Mouse (Mus musculus) liver, embryonic 16.5 days (tissue): ENCODE results near the gene Zfp653. TPM values are rescaled to one million over a fixed set of nuclear protein-coding genes. Genes with fewer than 3 reads are reported as not detected.
"Not testable (repeated sequence)": the region's sequence is repeated elsewhere in the genome, so short reads cannot be mapped to it uniquely, and the experiment has no call there.

Source experiments
- ATAC-seq: fragments of 200-750 bp; cut with Nextera tagmentation; 2 replicates; pipeline ENCODE4 v1.8.0; 2017; ENCODE audit warnings: low read depth, mild to moderate bottlenecking, moderate number of reproducible peaks, moderate library complexity
- H3K27ac ChIP-seq: fragments of 300-500 bp; sonication (generic); 2 replicates; pipeline ENCODE4 v1.5.1; 2014; ENCODE audit warnings: mild to moderate bottlenecking, low read length
- H3K27me3 ChIP-seq: fragments of 300-500 bp; sonication (generic); 2 replicates; pipeline ENCODE4 v1.6.1; 2014; ENCODE audit warnings: low read depth, low read length, mixed read lengths; ENCODE audit not compliant: control insufficient read depth, insufficient read depth
- H3K36me3 ChIP-seq: fragments of 300-500 bp; sonication (generic); 2 replicates; pipeline ENCODE4 v1.6.1; 2014; ENCODE audit warnings: mild to moderate bottlenecking; ENCODE audit not compliant: control insufficient read depth, insufficient read depth
- H3K4me1 ChIP-seq: fragments of 300-500 bp; sonication (generic); 2 replicates; pipeline ENCODE4 v1.6.1; 2014; ENCODE audit warnings: low read depth, low read length, mixed read lengths; ENCODE audit not compliant: control insufficient read depth
- H3K4me2 ChIP-seq: fragments of 300-500 bp; sonication (generic); 2 replicates; pipeline ENCODE4 v1.6.1; 2014; ENCODE audit warnings: low read depth, low read length, mixed read lengths
- H3K4me3 ChIP-seq: fragments of 300-500 bp; sonication (generic); 2 replicates; pipeline ENCODE4 v1.5.1; 2014; ENCODE audit warnings: low read depth, mild to moderate bottlenecking, low read length
- H3K9ac ChIP-seq: fragments of 300-500 bp; sonication (generic); 2 replicates; pipeline ENCODE4 v1.6.1; 2014; ENCODE audit warnings: low read depth, low read length
- H3K9me3 ChIP-seq: fragments of 300-500 bp; sonication (generic); replicated peaks from 2 replicates; pipeline ENCODE4 v1.6.1; 2016; ENCODE audit warnings: low read length; ENCODE audit not compliant: control insufficient read depth
- WGBS: fragments of 180-500 bp; shearing (Covaris S2); extraction: QIAGEN DNeasy Blood & Tissue Kit; methylation state at CpG from one replicate; pipeline ENCODE4 v1.1.7; 2014; ENCODE audit not compliant: insufficient replicate concordance; 5-methylcytosine and 5-hydroxymethylcytosine counted together
- polyA plus RNA-seq: library from polyadenylated mRNA; unstranded; fragments of >200 nt; fragmentation: Nextera tagmentation; extraction: Ambion mirVana; gene quantifications from 2 replicates; pipeline ENCODE4 v1.2.1, GENCODE M21; 2015

Zfp653 gene
- polyA plus RNA-seq, 1 experiment from 2014 or later = 6.2 TPM

DNA sequence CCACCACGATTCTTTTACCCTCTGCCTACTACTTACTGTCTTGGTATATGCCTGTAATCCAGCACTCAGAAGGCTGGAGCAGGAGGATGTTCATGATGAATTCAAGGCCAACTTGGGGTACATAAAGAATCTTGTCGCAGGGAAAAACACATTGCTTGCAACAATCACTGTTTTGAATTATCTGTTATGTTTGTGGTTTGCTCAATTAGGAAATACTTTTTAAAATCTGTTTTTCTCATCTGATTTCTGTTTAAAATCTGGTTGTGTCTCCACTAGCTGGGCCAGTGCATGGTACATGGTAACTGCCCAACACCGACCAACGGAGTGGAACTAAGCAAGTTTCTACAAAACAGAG, 13.5 kb upstream of the Zfp653 start:
- Histone ChIP-seq H3K9ac (peak overlapping the region; percentile 77), H3K4me3 (peak overlapping the region; percentile 79), H3K4me1 (peaks cover 8% of the 10 kb centered on the region), H3K27me3 (no peaks in the 10 kb centered on the region), H3K36me3 (no peaks in the 10 kb centered on the region), H3K27ac (no peak overlapping the region), H3K9me3 (no peaks in the 10 kb centered on the region), H3K4me2 (peak overlapping the region; percentile 81)
- 21% methylated on average over 4 of the region's 4 CpGs for WGBS
- no peak for ATAC-seq

DNA sequence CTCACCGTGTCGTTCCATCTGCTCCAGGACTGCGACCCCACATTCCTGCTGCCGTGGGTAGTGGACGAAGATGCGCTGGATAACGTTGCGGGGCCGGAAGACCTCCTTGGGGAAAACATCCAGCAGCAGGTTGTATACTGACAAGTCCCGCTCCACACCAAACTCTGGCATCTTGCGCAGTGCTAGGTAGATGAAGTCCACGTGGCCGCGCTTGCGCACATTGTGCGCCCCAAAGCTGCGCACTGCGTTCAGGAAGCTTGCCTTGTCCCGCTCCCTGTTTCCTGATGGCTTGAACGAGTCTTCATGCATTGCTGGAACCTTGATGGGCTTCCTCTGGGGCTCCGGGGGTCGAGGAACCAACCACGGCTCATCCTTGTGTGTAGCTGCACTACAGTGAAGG, 5.0 kb upstream of the Zfp653 start:
- peaks cover 6% of the 10 kb centered on the region for H3K4me1 ChIP-seq
- H3K27ac ChIP-seq = no peak overlapping the region
- no peaks in the 10 kb centered on the region for H3K27me3 ChIP-seq
- no peak overlapping the region for H3K4me3 ChIP-seq
- no peak overlapping the region for H3K4me2 ChIP-seq
- 87% methylated on average over 23 of the region's 23 CpGs for WGBS
- no peaks in the 10 kb centered on the region for H3K9me3 ChIP-seq
- H3K36me3 ChIP-seq = no peaks in the 10 kb centered on the region; the same call in 1 of the 2 replicates
- ATAC-seq = no peak
- no peak overlapping the region for H3K9ac ChIP-seq

DNA sequence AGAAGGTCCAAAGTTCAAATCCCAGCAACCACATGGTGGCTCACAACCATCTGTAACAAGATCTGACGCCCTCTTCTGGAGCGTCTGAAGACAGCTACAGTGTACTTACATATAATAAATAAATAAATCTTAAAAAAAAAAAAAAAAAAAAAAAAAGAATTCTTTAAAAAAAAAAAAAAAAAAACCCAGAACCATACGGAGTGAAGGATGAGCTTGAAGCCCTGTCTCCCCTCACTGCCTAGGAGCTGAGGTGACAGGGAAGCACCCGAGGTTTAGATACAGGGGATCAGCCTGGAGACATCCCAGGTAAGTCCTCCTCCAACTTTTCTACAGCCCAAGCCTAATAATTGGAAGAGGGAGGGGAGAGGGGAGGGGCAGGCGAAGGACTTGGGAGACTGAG, 4.6 kb upstream of the Zfp653 start:
- not testable (repeated sequence) for H3K27ac ChIP-seq, H3K4me2 ChIP-seq, H3K9me3 ChIP-seq, H3K36me3 ChIP-seq, H3K4me1 ChIP-seq, H3K4me3 ChIP-seq, ATAC-seq, H3K27me3 ChIP-seq, H3K9ac ChIP-seq
- 66% methylated on average over 5 of the region's 5 CpGs for WGBS

DNA sequence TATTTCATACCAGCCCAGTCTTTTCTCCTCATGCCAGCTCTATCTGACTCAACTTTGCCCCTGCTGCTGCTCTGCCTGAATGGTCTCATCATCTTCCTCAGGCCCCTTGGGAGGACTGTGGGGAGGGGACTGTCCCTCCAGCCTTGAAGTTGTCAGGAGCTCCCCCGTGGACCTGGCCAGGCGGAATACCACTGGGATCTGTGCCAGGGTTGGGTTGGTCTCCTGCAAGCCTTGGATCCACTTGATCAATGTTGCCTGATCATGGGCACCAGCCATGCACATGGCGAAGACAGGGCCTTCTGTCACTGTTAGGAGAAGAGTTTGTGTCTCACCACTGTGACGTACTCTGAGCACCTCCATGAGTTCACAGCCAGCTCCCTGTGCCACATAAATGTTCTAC, 1.1 kb upstream of the Zfp653 start:
- no peak overlapping the region for H3K4me2 ChIP-seq
- H3K9me3 ChIP-seq = no peaks in the 10 kb centered on the region
- H3K4me1 ChIP-seq = peaks cover 9% of the 10 kb centered on the region
- H3K27ac ChIP-seq = no peak overlapping the region
- ATAC-seq = no peak
- no peaks in the 10 kb centered on the region for H3K27me3 ChIP-seq
- H3K9ac ChIP-seq = no peak overlapping the region
- no peaks in the 10 kb centered on the region; the same call in 1 of the 2 replicates for H3K36me3 ChIP-seq
- WGBS = 85% methylated on average over 4 of the region's 4 CpGs
- H3K4me3 ChIP-seq = no peak overlapping the region

DNA sequence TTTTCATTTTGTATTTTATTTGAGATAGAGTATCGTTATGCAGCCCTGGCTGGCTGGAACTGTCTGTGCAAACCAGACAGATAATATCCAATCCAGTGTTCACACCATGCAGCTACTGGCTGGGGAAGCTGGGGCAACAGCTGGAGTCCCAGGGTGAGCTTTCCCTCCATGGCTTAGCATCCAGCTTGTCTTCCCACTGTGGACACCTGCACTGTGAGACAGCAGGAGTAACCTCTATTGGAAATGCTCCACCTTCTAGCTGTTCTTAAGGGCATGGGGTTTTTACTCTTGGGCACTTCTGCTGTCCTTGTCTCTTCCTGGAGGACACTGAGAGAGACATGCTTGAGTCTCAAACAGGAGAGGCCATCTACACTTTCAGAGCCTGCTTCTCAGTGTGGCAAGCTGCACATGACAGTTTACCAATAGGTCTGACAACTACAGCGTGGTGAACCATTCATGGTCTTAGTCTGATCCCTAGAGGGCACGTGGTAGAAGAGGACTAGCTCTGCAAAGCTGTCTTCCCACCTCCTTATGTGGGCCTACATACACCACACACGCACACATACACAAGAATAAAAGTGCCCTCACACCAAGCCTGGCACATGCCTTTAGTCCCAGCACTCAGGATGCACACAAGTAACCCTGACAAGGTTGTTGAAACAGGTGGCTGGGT, 1.2 kb downstream of the Zfp653 start:
- Histone ChIP-seq H3K27me3 (no peaks in the 10 kb centered on the region), H3K36me3 (peaks cover 2% of the 10 kb centered on the region; the same call in 1 of the 2 replicates), H3K9me3 (no peaks in the 10 kb centered on the region), H3K4me1 (peaks cover 14% of the 10 kb centered on the region), H3K4me2 (peak overlapping the region; percentile 75), H3K9ac (peak overlapping the region; percentile 91), H3K4me3 (peak overlapping the region; percentile 89), H3K27ac (peak overlapping the region; percentile 95)
- ATAC-seq = no peak
- 57% methylated on average over 4 of the region's 4 CpGs for WGBS

DNA sequence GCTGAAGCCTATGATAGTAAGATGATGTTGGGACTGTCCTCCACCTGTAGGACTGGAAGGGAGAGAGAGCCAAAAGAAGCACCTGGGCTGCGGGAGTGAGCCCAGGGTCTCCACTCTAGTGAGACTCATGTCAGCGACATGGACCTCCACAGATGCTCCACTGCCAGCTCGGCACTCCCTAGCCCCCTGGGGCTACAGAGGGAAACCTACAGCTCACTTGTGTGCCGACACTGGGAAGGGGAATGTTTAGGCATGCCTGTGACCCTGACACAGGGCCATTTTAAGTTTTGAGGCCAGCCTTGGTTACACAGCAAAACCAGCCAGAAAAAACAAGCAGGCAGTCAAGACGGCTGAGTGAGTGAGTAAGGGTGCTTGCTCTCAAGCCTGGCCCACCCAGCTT, 4.0 kb downstream of the Zfp653 start:
- Histone ChIP-seq H3K36me3 (peaks cover 5% of the 10 kb centered on the region; the same call in 1 of the 2 replicates), H3K9ac (no peak overlapping the region), H3K4me3 (no peak overlapping the region), H3K27me3 (no peaks in the 10 kb centered on the region), H3K9me3 (no peaks in the 10 kb centered on the region), H3K4me2 (no peak overlapping the region), H3K4me1 (peaks cover 14% of the 10 kb centered on the region), H3K27ac (no peak overlapping the region)
- 80% methylated on average over 5 of the region's 5 CpGs for WGBS
- no peak for ATAC-seq

DNA sequence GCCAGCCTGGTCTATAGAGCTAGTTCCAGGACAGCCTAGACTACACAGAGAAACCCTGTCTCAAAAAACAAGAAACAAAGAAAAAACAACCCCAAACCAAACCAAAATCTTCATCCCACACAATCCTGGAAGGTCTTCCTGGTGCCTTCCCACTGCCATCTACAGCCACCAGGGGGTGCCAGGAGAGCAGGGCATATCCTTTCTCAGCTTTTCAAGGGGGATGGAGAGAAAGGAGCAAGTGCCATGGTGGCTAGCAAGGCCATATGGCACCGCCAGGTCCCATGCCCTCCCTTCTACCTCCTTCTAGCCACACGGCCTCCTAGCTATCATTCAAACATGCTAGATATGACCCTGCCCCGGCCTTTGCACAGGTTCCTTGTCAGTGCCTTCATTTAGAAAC, 4.7 kb downstream of the Zfp653 start:
- peaks cover 8% of the 10 kb centered on the region for H3K4me1 ChIP-seq
- no peaks in the 10 kb centered on the region for H3K9me3 ChIP-seq
- no peak overlapping the region for H3K4me3 ChIP-seq
- no peak for ATAC-seq
- H3K27ac ChIP-seq = no peak overlapping the region
- H3K9ac ChIP-seq = no peak overlapping the region
- peaks cover 5% of the 10 kb centered on the region; the same call in 1 of the 2 replicates for H3K36me3 ChIP-seq
- no peaks in the 10 kb centered on the region for H3K27me3 ChIP-seq
- H3K4me2 ChIP-seq = no peak overlapping the region
- WGBS = 58% methylated on average over 3 of the region's 3 CpGs

DNA sequence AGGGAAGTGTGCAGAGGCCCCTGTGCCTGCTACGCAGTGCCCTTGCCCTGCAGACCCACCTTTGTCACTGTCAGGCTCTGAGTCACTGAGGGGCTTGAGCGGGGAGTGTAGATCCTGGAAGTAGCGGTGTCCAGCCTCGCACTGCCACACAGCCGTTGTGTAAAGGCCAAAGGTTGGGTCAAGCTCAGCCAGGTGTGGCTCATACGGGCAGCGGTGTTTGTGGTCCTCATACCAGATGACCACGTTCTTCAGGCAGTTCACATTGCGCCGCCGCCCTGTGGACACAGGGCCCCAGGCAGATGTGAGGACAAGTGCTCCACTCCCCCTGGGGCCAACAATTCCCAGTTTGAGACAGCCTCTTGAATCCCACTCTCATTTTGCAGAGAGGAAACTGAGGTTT, 5.5 kb downstream of the Zfp653 start:
- Histone ChIP-seq H3K9ac (no peak overlapping the region), H3K9me3 (no peaks in the 10 kb centered on the region), H3K4me2 (no peak overlapping the region; the same call in 1 of the 2 replicates), H3K27ac (peak overlapping the region; percentile 68), H3K4me3 (peak overlapping the region; percentile 26; the same call in 1 of the 2 replicates), H3K27me3 (no peaks in the 10 kb centered on the region), H3K36me3 (peaks cover 5% of the 10 kb centered on the region; the same call in 1 of the 2 replicates), H3K4me1 (peaks cover 7% of the 10 kb centered on the region)
- ATAC-seq = peak; percentile 60
- WGBS = 83% methylated on average over 11 of the region's 11 CpGs

DNA sequence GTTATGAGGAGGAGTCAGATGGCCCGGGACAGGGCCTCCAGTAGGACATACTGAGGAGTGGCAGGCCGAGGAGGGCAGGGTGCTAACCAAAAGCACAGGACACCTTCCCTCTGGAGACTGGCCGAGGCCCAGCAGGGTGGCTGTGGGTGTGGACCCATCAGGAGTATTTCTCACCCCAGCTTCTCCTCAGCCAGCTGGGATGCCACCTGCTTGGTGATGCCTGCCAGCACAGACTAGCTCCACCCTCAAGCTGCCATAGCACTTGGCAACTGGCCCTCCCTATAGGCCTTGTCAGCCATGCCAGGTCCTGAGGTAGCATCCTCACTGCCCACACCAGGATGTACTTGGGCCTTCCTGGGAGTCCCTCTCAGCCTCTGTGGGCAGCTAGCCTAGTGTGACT, 6.8 kb downstream of the Zfp653 start:
- no peak overlapping the region for H3K9ac ChIP-seq
- no peak for ATAC-seq
- peaks cover 4% of the 10 kb centered on the region; the same call in 1 of the 2 replicates for H3K4me1 ChIP-seq
- no peaks in the 10 kb centered on the region for H3K9me3 ChIP-seq
- no peaks in the 10 kb centered on the region for H3K27me3 ChIP-seq
- 75% methylated on average over 3 of the region's 3 CpGs for WGBS
- H3K4me2 ChIP-seq = no peak overlapping the region
- H3K27ac ChIP-seq = no peak overlapping the region
- H3K4me3 ChIP-seq = no peak overlapping the region
- peaks cover 10% of the 10 kb centered on the region for H3K36me3 ChIP-seq
